Mouse (Mus musculus) heart, postnatal 0 days (tissue): ENCODE measurements around the gene Ppa1. TPM values are rescaled to one million over a fixed set of nuclear protein-coding genes. Genes with fewer than 3 reads are reported as not detected.

Source experiments
- ATAC-seq: fragments of 200-750 bp; cut with Nextera tagmentation; 2 replicates; pipeline ENCODE4 v1.8.0; 2017; ENCODE audit warnings: low read depth, moderate number of reproducible peaks, moderate library complexity; ENCODE audit not compliant: insufficient read depth
- DNase-seq: peaks from one replicate; pipeline ENCODE4 v3.0.0-alpha.2; 2016; ENCODE audit warnings: low spot score
- H3K27ac ChIP-seq: fragments of 300-500 bp; sonication (generic); 2 replicates; pipeline ENCODE4 v1.5.1; 2014; ENCODE audit warnings: low read depth, mild to moderate bottlenecking
- H3K27me3 ChIP-seq: fragments of 300-500 bp; sonication (generic); 2 replicates; pipeline ENCODE4 v1.6.1; 2014; ENCODE audit warnings: low read length, mixed read lengths; ENCODE audit not compliant: control insufficient read depth, insufficient read depth
- H3K36me3 ChIP-seq: fragments of 300-500 bp; sonication (generic); replicated peaks from 2 replicates; pipeline ENCODE4 v1.6.1; 2014; ENCODE audit warnings: low read length, mixed read lengths; ENCODE audit not compliant: control insufficient read depth, insufficient read depth
- H3K4me1 ChIP-seq: fragments of 300-500 bp; sonication (generic); 2 replicates; pipeline ENCODE4 v1.6.1; 2014; ENCODE audit warnings: antibody characterized with exemption; ENCODE audit not compliant: control insufficient read depth, insufficient read depth
- H3K4me2 ChIP-seq: fragments of 300-500 bp; sonication (generic); 2 replicates; pipeline ENCODE4 v1.6.1; 2014; ENCODE audit warnings: low read depth, mild to moderate bottlenecking, low read length, moderate library complexity
- H3K4me3 ChIP-seq: fragments of 300-500 bp; sonication (generic); 2 replicates; pipeline ENCODE4 v1.5.1; 2014; ENCODE audit warnings: low read depth, low read length
- H3K9ac ChIP-seq: fragments of 300-500 bp; sonication (generic); replicated peaks from 2 replicates; pipeline ENCODE4 v1.6.1; 2014; ENCODE audit warnings: low read depth, low read length, mixed read lengths
- H3K9me3 ChIP-seq: fragments of 300-500 bp; sonication (generic); replicated peaks from 2 replicates; pipeline ENCODE4 v1.6.1; 2016; ENCODE audit warnings: low read length; ENCODE audit not compliant: control insufficient read depth
- CTCF ChIP-seq: IDR thresholded peaks from 2 replicates; pipeline ENCODE4 v1.5.1; 2016; ENCODE audit warnings: antibody characterized with exemption, control low read depth, low read depth
- EP300 ChIP-seq: IDR thresholded peaks from 2 replicates; pipeline ENCODE4 v1.6.1; 2016; ENCODE audit warnings: antibody characterized with exemption, low read depth
- WGBS: fragments of 180-500 bp; shearing (Covaris S2); extraction: QIAGEN DNeasy Blood & Tissue Kit; methylation state at CpG from one replicate; pipeline ENCODE4 v1.1.7; 2014; 5-methylcytosine and 5-hydroxymethylcytosine counted together
- polyA plus RNA-seq: library from polyadenylated mRNA; unstranded; fragments of >200 nt; fragmentation: Nextera tagmentation; extraction: Ambion mirVana; gene quantifications from 2 replicates; pipeline ENCODE4 v1.2.1, GENCODE M21; 2015
- total RNA-seq: library from RNA; depleted of rRNA; stranded (reverse); fragments of >200 nt; gene quantifications from 2 replicates; pipeline ENCODE4 v1.2.3, GENCODE M21; 2014; ENCODE audit warnings: low replicate concordance

The Ppa1 gene
- total and polyA plus RNA-seq, 2 experiments from 2014 or later: 35.5 to 53.0 TPM

- peaks cover 4% of the 10 kb centered on the region; the same call in 1 of the 2 replicates for H3K4me1 ChIP-seq
- H3K27me3 ChIP-seq: no peaks in the 10 kb centered on the region
- H3K4me2 ChIP-seq: no peak overlapping the region
- no peak overlapping the region for H3K9ac ChIP-seq
- H3K9me3 ChIP-seq: no peaks in the 10 kb centered on the region
- TF ChIP-seq EP300 (no peak), CTCF (no peak)
- 85% methylated on average over 4 of the region's 4 CpGs for WGBS
- no peak overlapping the region for H3K27ac ChIP-seq
- no peak for ATAC-seq
- H3K4me3 ChIP-seq: no peak overlapping the region
- DNase-seq: no peak
- peaks cover 6% of the 10 kb centered on the region; the same call in 1 of the 2 replicates for H3K36me3 ChIP-seq
These were observed 5.8 kb downstream of the Ppa1 start for GRCm38 (mm10) chr10:61654105-61654504.

- no peak overlapping the region for H3K4me2 ChIP-seq
- no peak overlapping the region for H3K9ac ChIP-seq
- peaks cover 9% of the 10 kb centered on the region; the same call in 1 of the 2 replicates for H3K36me3 ChIP-seq
- TF ChIP-seq CTCF: no peak
- no peak for TF ChIP-seq EP300
- no peak overlapping the region for H3K4me3 ChIP-seq
- H3K9me3 ChIP-seq: no peaks in the 10 kb centered on the region
- no peaks in the 10 kb centered on the region for H3K27me3 ChIP-seq
- H3K27ac ChIP-seq: no peak overlapping the region
- no peak for ATAC-seq
- H3K4me1 ChIP-seq: no peaks in the 10 kb centered on the region
- DNase-seq: no peak
- 72% methylated on average over 7 of the region's 7 CpGs for WGBS
These were observed 6.3 kb downstream of the Ppa1 start for GRCm38 (mm10) chr10:61654691-61655090.

GRCm38 (mm10) chr10:61655188-61655587 lies 6.8 kb downstream of the Ppa1 start:
- H3K36me3 ChIP-seq: peaks cover 12% of the 10 kb centered on the region; the same call in 1 of the 2 replicates
- no peak overlapping the region for H3K27ac ChIP-seq
- H3K4me2 ChIP-seq: no peak overlapping the region
- WGBS: 94% methylated on average over 3 of the region's 3 CpGs
- H3K27me3 ChIP-seq: no peaks in the 10 kb centered on the region
- H3K4me3 ChIP-seq: no peak overlapping the region
- no peaks in the 10 kb centered on the region for H3K9me3 ChIP-seq
- no peaks in the 10 kb centered on the region for H3K4me1 ChIP-seq
- no peak for DNase-seq
- no peak for TF ChIP-seq CTCF
- TF ChIP-seq EP300: no peak
- no peak overlapping the region for H3K9ac ChIP-seq
- no peak for ATAC-seq

GRCm38 (mm10) chr10:61656928-61657882 lies 8.9 kb downstream of the Ppa1 start:
- no peak overlapping the region for H3K4me3 ChIP-seq
- no peak overlapping the region for H3K4me2 ChIP-seq
- no peak overlapping the region for H3K9ac ChIP-seq
- no peaks in the 10 kb centered on the region for H3K27me3 ChIP-seq
- no peaks in the 10 kb centered on the region for H3K9me3 ChIP-seq
- H3K27ac ChIP-seq: no peak overlapping the region
- DNase-seq (no peak), ATAC-seq (no peak)
- H3K36me3 ChIP-seq: peaks cover 18% of the 10 kb centered on the region; the same call in 1 of the 2 replicates
- WGBS: 85% methylated on average over 18 of the region's 18 CpGs
- no peaks in the 10 kb centered on the region for H3K4me1 ChIP-seq
- TF ChIP-seq EP300 (no peak), CTCF (no peak)

- Histone ChIP-seq H3K4me1 (no peaks in the 10 kb centered on the region), H3K36me3 (peaks cover 17% of the 10 kb centered on the region; the same call in 1 of the 2 replicates), H3K27ac (no peak overlapping the region), H3K4me3 (no peak overlapping the region), H3K4me2 (no peak overlapping the region), H3K27me3 (no peaks in the 10 kb centered on the region), H3K9me3 (no peaks in the 10 kb centered on the region), H3K9ac (no peak overlapping the region)
- DNase-seq: peak; percentile 42
- TF ChIP-seq CTCF (peak; percentile 80), EP300 (no peak)
- 27% methylated on average over 4 of the region's 4 CpGs for WGBS
- no peak for ATAC-seq
These were observed 9.6 kb downstream of the Ppa1 start for GRCm38 (mm10) chr10:61657985-61658384.
